Mouse (Mus musculus): ENCODE measurements around the gene Psmc5.

Psmc5 gene

DNA sequence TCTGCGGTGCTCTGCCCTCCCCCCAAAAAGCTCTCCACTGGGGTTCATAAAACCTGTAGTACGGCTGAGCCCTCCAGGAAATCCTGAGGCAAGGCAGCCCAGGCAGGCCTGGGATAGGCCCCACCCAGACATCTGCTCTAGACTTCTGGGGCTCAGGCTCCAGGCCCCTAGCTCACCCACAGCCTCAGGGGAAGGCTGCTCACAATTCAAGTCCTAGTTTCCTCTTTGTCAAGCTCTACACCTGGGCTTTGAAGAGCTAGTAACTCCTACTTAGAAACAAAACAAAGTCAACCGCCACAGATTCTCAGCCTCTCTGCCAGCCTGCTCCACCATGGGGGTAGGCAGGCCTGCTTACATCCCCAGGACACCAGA, 13.1 kb downstream of the Psmc5 start:
- ATAC-seq (ENCODE audit: low TSS enrichment) = no peak

DNA sequence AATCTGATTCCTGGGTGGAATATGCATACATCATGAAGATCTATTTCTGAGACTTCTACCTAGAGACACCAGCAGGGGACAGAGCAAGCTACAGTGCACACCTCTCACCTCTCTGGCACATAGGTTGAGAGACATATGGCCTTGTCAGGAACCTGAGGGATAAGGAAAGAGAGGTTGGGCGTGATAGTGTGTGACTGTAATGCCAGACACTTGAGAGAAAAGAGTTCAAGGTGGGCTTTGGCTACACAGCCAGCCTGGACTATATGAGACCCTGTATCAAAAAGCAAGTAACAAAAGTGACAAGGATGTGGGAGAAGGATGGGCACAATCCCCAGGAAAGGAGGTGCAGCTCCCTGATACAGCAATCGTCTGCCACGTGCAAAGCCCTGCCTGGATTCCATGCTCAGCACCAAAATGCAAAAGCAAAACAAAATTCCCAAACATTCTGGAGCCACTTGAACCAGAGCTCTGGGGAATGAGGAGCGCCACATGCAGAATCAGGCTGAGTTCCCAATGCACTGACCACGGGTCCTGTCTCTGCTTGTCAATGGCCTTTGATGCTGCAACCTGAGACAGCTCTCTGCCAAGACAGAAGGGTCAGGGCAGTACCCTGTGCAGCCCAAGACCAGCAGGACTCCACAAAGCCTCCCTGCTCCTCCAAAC, 15.3 kb downstream of the Psmc5 start:
- no peak for ATAC-seq (ENCODE audit: low TSS enrichment)

DNA sequence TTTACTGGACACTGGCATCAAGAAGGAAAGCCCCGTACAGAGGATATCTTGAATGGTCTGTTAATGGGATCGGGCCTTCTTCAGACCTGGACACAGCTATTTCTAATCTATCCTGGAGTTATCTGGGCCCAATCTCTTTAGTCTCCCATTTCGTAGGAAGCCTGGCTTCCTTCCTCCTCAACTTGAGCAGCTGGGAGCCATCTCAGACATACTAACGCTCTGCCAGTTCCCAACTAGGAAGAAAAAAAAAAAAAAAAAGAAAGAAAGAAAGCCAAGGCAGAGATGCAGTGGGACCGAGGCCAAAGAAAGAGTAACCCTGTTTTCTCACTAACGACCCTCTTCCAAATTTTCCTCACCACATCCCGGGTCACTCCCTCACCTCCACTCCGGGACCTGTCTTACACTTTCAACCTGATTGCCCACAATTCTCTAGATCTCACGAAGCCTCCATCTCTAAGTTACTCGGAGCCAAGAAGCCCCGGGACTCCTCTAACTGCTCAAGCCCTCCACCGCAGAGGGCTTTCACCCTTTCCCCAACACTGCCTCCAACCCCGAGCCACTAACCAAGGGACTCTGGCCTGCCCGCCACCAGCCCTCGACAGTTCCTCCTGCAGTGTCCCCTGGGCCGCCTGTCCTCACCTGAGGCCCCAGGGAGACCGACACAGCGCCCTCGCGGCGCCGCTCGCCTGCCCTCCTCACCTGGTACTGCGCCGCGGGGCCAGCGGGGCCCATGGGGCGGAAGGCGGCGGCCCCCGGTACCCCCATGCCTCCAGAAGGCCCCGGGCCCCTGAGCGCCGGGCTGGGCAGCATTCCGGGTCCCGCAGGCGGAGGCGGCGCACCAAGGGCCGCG, 16.1 kb downstream of the Psmc5 start:
- peak; percentile 7; the same call in 1 of the 2 replicates for ATAC-seq (ENCODE audit: low TSS enrichment)

DNA sequence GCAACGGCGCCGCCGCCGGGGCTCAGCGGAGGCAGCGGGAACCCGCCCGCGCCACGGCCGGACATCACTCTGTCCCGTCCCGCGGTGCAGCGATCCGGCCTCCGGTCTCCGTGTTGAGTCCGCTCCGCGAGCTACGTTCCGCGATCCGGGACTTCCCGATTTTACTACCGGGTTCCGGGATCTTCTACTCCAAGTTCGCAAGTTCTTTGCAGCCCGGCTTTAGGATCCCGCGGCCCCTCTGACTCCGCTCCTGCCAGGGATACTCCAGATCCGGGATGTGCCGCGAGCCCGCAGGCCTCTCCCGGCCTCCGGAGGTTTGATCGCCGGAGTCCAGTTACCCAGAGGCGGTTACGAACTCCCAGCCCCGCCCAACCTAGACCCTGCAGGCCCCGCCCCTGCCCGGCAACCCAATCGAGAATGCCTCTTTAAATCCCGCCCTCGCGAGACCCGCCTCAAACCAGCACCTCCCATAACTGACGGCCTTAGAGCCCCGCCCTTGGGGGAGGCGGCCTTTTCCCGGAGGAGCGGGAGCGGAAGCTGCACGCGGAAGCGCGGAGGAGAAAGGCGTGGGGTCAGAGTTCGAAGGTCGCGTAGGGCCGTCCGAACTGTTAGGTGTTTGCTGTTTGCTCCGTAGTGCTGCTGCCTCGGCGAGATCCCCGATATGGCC, 16.8 kb downstream of the Psmc5 start, which contains the start of gene Smarcd2:
Gene Smarcd2, minus strand, starts transcription at position 329 of the 667 bp plus-strand sequence.
- peak; percentile 79 for ATAC-seq (ENCODE audit: low TSS enrichment)

DNA sequence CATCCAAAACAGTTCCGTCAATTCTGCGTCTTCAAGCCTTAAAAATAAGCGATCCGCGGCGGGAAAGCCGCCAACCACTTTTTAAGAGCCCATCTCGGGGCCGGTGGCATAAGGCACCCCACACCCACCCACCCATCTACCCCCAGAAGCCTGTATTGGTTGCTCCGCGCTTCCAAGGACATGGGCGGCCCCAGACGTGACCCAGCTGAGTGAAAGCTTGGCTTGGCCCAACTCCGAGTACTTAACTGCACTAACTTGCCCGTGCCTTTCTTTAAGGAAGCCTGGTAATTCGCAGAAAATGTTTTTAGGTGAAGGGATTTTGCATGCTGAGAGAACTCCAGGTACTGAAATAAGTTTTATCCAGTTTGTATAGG, 17.3 kb downstream of the Psmc5 start:
- no peak for ATAC-seq (ENCODE audit: low TSS enrichment)

DNA sequence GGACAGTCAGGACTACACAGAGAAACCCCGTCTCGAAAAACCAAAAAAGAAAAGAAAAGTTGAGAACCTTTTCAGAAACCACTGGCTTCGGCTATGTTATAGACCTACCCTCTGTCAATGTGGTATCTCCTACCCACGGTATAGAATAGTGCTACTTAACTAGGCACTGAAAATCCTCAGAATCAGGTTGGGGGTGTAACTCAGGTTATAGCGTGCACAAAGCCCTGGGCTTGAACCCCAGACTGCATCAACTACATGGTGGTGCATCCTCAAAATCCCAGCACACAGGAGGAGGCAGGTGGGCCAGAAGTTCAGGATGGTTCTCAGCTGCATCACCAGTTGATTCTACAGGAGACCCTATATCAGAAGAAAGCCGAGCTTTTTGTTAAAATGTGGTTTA, 17.9 kb downstream of the Psmc5 start:
- ATAC-seq (ENCODE audit: low TSS enrichment) = no peak

DNA sequence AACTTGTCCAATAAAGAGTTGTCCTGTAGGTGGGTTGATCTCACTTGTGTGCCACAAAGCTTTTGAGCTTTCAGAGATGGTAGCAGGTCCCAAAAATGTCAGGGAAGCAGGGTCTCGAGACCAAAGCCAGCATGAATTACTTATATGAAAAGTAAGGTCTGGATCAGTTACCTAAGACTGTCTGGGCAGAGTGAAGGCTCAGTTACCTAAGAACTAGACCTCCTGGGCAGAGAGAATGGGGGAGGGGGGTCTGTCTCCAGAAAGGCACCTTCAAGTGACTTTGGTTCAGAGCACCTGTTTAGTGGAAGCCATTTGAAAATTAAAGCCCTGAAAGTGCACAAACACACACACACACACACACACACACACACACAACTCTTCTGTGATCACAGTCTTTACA, 18.4 kb downstream of the Psmc5 start:
- no peak for ATAC-seq (ENCODE audit: low TSS enrichment)

DNA sequence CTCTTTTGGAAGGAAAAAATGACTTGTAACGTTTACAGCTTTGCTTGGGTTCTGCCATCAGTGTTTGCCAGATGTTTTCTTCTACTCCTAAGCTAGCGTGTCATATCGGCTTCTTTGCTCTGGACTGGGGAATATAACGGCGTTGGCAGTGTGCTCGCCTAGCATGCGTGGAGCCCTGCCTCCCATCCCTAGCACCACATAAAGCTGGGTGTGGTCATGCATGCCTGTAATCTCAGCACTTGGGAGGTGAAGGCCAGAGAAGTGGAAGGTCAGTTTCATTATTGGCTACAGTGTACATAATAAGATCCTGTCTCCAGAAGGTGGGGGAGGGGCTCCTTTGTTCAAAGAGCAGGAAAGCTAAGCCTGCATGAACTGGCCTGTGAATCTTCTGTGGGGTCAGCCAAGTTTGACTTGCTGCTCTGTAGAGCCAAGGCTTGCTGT, 19.0 kb downstream of the Psmc5 start:
- ATAC-seq (ENCODE audit: low TSS enrichment) = no peak

DNA sequence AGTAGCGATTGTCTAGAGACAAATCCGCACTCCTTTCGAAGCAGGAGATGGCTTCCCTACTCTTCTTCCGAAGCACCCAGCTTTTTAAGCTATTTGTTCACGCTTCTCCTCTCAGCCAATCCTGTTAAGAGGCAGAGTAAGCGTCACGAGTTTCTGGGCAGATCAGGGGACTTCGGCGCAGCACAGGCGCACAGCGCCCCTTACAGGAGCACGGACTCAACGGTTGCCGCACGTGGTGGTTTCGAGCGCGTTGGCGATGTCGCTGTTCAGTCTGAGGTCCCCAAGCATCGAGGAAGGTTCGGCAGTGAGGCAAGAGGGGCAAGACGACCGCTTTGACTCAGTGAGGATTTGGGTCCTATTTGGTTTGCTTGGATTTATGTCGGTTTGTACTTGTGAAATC, 20.5 kb downstream of the Psmc5 start, which contains the start of gene Tcam1:
Gene Tcam1, plus strand, starts transcription at position 219 of the 400 bp plus-strand sequence.
- peak; percentile 79 for ATAC-seq (ENCODE audit: low TSS enrichment)

DNA sequence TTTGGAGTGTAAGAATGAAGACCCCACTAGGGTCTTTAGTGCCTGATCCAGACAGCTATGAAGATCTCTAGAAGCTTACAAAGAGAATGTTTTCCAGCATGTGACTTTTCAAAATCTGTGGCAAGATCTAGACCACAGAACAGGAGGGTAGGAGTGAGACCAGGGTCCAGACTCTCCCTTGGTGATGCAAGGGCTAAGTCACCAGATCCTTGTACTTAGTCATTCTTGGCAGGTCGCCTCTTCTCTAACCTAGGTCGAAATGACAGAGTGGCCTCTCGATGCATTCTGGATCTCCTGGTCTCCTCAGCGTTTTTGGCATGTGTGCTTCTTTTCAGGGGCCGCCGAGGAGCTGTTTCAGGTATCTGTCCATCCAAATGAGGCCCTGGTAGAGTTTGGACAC, 26.5 kb downstream of the Psmc5 start:
- no peak for ATAC-seq (ENCODE audit: low TSS enrichment)

DNA sequence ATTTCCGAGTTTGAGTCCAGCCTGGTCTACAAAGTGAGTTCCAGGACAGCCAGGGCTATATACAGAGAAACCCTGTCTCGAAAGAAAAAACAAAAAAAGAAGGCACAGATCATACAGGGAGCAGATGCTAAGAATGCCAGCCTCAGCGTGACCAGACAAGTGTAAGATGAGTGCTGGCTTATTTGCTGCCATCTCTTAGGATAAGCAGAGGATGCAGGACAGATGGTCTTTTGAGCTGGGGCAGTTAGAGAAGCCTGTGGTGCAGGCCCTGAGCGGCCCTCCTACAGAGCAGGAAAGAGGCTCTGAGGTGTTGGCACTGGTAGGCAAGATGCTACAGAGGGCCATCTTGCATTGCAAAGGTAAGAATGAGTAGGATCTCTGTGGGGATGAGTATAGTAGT, 27.4 kb downstream of the Psmc5 start:
- no peak for ATAC-seq (ENCODE audit: low TSS enrichment)

DNA sequence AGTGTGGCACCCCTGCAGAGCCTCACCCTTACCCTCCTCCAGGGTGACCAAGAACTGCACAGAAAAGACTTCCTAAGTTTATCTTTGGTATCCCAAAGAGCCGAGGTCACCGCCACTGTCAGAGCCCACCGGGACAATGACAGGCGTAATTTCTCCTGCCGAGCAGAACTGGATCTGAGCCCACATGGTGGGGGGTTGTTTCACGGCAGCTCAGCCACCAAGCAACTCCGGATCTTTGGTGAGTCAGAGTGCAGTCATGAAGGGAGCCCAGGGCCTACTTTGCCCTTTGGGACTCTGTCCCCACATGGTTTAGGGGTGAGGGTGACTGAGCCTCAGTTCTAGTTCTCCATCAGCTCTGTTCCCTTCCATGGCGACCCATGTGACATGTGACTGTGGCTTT, 28.2 kb downstream of the Psmc5 start:
- ATAC-seq (ENCODE audit: low TSS enrichment) = no peak

DNA sequence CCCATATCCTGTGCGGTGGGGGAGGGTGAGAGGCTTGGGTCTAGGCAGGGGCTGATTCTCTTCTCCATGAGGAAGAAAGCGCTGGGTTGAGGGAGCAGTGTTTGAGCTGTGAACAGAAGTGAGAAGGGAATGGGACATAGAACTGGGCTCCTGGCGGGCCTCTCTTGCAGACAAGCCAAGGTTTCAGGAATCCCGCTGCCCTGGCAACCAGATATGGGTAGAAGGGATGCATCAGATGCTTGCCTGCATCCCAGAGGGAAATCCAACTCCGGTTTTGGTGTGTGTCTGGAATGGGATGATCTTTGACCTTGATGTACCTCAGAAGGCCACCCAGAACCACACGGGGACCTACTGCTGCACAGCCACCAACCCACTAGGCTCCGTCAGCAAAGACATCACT, 30.3 kb downstream of the Psmc5 start:
- ATAC-seq (ENCODE audit: low TSS enrichment) = no peak

DNA sequence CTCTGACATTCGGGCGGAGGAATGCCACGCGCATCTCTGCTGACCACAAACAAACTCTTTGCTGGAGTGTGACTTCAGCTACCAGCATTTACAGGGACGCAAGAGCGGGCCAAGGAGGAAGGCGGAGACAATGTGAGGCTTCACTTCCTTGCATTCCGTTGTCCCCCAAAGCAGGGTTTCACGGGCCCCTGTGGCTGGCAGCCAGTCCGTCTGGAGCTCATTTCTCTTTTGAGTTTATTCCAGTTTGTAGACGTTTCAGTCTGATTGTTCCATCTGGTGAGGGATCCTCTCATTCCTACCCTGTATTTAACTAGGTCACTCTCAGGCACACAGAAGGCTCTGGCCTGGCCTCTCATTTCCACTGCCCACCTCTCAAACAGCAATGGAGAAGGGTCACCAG, 31.0 kb downstream of the Psmc5 start:
- ATAC-seq (ENCODE audit: low TSS enrichment) = 0 out of 2 replicates have a peak, but pooled peaks have one; percentile 20

DNA sequence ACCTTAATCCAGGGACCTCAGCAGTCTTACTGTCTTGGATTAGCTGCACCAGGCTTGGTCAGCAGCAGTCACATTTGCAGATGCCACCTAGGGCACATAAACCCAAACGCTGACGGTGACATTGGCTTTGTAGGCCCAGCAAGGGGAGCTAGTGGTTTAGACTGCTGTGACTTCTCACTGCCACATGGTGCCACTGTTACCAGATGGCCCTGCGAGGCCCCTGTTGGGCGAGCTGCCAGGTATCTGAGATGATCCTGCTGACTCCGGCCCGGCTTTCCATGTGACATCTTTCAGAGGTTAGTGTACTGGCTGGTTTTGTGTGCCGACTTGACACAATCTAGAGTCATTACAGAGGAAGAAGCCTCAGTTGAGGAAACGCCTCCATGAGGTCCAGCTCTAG, 33.4 kb downstream of the Psmc5 start:
- ATAC-seq (ENCODE audit: low TSS enrichment) = no peak

DNA sequence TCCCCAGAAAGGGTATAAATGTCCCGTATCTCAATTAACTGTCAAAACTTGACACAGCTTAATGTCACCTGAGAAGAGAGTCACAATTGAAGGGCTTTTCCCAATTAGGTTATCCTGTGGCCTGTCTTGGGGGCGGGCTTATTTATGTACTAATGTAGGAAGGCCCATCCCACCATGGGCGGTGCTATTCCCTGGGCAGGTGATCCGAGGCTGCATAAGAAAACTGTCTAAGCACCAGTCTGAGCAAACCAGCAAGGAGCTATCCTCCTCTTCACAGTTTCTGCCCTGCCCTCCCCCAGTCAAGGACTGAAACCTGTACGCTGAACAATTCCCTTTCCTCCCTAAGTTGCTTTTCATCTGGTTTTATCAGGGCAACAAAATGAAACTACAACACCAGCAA, 34.4 kb downstream of the Psmc5 start:
- no peak for ATAC-seq (ENCODE audit: low TSS enrichment)

DNA sequence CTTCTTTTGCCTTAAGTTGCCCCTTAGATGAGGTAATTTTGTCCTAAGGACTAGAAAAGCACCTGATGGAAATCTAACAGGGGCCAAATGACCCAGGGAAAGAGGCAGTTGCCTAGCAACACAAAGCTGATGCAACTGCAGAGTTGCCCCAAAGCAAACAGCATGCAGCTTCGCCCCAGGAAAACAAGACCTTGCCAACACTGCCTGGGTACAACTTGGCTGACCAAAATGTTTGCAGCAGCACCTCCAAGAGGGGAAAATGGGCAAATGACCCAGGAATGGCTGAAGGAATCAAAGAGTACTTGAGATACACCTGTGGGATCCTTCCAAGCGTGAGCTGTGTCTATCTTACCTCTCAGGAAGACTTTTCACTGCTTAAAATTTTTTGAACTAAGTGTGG, 35.9 kb downstream of the Psmc5 start:
- ATAC-seq (ENCODE audit: low TSS enrichment) = no peak

DNA sequence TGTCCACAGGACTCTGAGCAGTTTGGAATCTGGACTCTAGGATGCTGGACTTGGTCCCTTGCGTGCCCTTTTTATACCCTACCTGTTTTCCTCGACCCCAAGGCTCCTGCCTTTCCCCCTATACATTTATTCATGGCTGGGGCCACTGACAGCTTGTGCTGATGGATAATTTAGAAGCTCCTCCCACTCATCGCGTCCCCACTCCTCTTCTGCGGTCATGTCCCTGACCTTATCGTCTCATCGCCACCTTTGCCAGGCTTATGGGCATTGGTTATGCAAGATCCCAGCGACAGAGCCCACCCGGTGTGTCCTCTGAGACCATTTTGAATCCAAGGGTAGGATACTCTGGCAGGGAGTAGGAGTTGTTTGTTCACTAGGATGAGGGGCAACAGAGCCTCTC, 45.8 kb downstream of the Psmc5 start, which contains the start of gene Gh:
Gene Gh, minus strand, starts transcription at position 101 of the 400 bp plus-strand sequence.
- ATAC-seq (ENCODE audit: low TSS enrichment) = no peak

DNA sequence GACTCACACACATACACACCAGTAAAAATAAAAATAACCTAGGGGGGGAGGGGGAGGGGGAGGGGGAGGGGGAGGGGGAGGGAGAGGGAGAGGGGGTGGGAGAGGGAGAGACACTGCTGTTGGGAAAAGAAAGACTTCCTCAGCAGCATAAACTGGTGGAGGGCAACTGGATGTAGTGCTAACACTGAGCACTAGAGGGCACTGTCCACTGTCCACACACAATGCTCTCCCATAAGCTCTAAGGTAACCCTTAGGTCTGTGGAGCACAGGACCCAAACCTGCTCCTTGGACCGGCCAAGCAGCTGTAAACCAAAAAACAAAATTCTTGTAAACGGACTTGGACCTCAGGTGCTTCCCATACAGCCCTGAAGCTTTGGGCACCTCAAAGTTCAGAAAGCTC, 46.7 kb downstream of the Psmc5 start:
- ATAC-seq (ENCODE audit: low TSS enrichment) = peak; percentile 64; the same call in 1 of the 2 replicates

DNA sequence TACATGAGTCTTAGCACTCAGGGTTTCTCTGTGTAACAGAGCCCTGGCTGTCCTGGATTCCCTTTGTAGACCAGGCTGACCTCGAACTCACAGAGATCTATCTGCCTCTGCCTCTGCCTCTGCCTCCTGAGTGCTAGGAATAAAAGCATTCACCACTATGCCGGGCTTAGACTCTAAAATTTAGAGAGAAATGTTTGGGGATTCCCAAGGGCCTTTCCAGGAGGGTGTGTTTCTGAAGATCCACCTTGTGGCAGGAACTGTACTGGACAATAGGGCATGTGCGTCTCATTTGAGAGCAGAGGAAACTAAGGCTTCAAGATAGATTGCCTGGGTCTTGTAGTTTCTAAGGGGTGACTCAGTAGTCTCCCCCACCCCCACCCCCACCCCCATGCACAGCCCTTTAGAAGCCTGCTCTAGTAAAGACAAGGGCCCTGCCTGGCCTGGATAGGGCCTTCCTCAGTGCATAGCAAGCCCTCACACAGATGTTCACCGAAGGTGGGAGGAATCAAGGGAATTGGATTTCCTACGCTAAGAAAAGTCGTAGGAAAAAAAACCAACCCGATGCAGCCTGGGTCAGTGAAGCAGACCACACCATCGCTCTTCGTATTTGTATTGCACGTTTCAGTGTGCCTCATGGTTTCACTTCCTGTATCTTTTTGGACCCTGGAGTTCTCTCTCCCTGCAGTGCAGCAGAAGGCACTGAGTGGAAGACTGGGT, 49.6 kb downstream of the Psmc5 start:
- ATAC-seq (ENCODE audit: low TSS enrichment) = no peak

DNA sequence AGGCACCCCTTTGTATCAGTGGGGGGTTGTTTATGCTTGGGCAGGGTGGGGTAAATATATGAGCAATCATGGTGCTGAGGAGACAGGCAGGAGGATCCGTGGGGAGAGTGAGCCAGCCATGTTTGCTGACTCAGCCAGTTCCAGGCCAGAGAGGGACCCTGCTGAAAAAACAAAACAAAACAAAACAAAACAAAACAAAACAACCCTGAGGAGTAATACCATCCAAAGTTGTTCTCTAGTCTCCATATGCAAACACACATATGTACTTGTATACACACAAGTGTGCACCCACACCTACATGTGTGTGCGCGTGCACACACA, 50.1 kb downstream of the Psmc5 start:
- ATAC-seq (ENCODE audit: low TSS enrichment) = no peak

DNA sequence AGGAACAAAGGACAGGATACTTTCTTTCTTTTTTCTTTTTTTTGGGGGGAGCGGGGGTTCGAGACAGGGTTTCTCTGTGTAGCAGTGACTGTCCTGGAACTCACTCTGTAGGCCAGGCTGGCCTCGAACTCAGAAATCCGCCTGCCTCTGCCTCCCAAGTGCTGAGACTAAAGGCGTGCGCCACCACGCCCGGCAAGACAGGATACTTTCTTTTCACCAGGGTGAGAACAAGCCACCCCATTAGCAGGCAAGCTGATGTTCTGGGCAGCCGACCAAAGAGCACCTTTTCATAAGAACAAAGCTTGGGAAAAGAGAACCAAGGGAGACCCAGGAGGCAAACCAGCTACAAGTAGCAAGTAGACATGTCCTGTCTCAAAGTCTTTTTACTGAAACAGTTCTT, 50.8 kb downstream of the Psmc5 start:
- ATAC-seq (ENCODE audit: low TSS enrichment) = no peak
